Mouse (Mus musculus) lung, postnatal 0 days (tissue): ENCODE measurements around the gene Micall2. TPM values are rescaled to one million over a fixed set of nuclear protein-coding genes. Genes with fewer than 3 reads are reported as not detected.
A peak's percentile ranks its signal among the peaks of the same experiment; 100 is the strongest.

Source experiments
- ATAC-seq: fragments of 200-750 bp; cut with Nextera tagmentation; 2 replicates; pipeline ENCODE4 v1.8.0; 2017; ENCODE audit warnings: moderate library complexity
- DNase-seq: peaks from one replicate; pipeline ENCODE4 v3.0.0-alpha.2; 2016; ENCODE audit warnings: low spot score
- H3K27ac ChIP-seq: fragments of 300-500 bp; sonication (generic); 2 replicates; pipeline ENCODE4 v1.5.1; 2014; ENCODE audit warnings: antibody characterized with exemption, mild to moderate bottlenecking, low read length, mixed read lengths
- H3K27me3 ChIP-seq: fragments of 300-500 bp; sonication (generic); replicated peaks from 2 replicates; pipeline ENCODE4 v1.6.1; 2014; ENCODE audit warnings: low read length, mixed read lengths; ENCODE audit not compliant: insufficient read depth
- H3K36me3 ChIP-seq: fragments of 300-500 bp; sonication (generic); 2 replicates; pipeline ENCODE4 v1.6.1; 2014; ENCODE audit warnings: low read length, mixed read lengths; ENCODE audit not compliant: insufficient read depth
- H3K4me1 ChIP-seq: fragments of 300-500 bp; sonication (generic); 2 replicates; pipeline ENCODE4 v1.6.1; 2014; ENCODE audit warnings: antibody characterized with exemption, low read depth, low read length, mixed read lengths; ENCODE audit not compliant: insufficient read depth
- H3K4me2 ChIP-seq: fragments of 300-500 bp; sonication (generic); replicated peaks from 2 replicates; pipeline ENCODE4 v1.6.1; 2014; ENCODE audit warnings: low read depth, mild to moderate bottlenecking, low read length, moderate library complexity, mixed read lengths
- H3K4me3 ChIP-seq: fragments of 300-500 bp; sonication (generic); 2 replicates; pipeline ENCODE4 v1.5.1; 2014; ENCODE audit warnings: low read depth, low read length
- H3K9ac ChIP-seq: fragments of 300-500 bp; sonication (generic); replicated peaks from 2 replicates; pipeline ENCODE4 v1.6.1; 2014; ENCODE audit warnings: low read depth, mild to moderate bottlenecking
- H3K9me3 ChIP-seq: fragments of 300-500 bp; sonication (generic); 2 replicates; pipeline ENCODE4 v1.6.1; 2016; ENCODE audit warnings: low read length, mixed read lengths
- CTCF ChIP-seq: IDR thresholded peaks from 2 replicates; pipeline ENCODE4 v1.5.1; 2016; ENCODE audit warnings: antibody characterized with exemption, mild to moderate bottlenecking
- EP300 ChIP-seq: IDR thresholded peaks from 2 replicates; pipeline ENCODE4 v1.6.1; 2016; ENCODE audit warnings: antibody characterized with exemption, mild to moderate bottlenecking, control low read depth
- WGBS: fragments of 180-500 bp; shearing (Covaris S2); extraction: QIAGEN DNeasy Blood & Tissue Kit; methylation state at CpG from one replicate; pipeline ENCODE4 v1.1.7; 2014; 5-methylcytosine and 5-hydroxymethylcytosine counted together
- polyA plus RNA-seq: library from polyadenylated mRNA; unstranded; fragments of >200 nt; fragmentation: Nextera tagmentation; extraction: Ambion mirVana; gene quantifications from 2 replicates; pipeline ENCODE4 v1.2.1, GENCODE M21; 2015

The Micall2 gene
- polyA plus RNA-seq, 1 experiment from 2014 or later: 2.7 TPM

DNA sequence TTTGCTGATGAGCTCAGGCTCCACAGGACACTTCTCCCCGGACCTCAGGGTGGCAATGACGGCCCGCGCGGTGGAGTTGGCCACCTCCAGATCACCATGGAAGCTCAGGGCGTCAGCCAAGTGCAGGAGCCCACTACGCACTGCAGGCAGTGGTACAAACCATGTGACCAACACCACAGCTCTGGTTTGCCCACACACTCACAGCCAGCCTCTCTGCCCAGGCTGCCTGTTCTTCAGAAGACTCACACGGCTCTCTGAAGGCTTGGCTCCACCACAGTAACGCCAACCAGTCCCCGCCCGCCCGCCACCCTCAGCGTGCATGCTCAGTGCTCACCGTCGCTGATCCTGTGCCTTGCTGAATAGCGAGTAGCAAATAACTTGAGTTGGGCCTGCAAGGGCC is 22.0 kb upstream of the Micall2 start:
- no peak for ATAC-seq
- no peak for TF ChIP-seq EP300
- no peak for TF ChIP-seq CTCF
- peaks cover 41% of the 10 kb centered on the region for H3K36me3 ChIP-seq
- H3K9ac ChIP-seq: no peak overlapping the region
- no peak for DNase-seq
- no peaks in the 10 kb centered on the region for H3K27me3 ChIP-seq
- no peak overlapping the region for H3K4me3 ChIP-seq
- no peak overlapping the region for H3K4me2 ChIP-seq
- H3K9me3 ChIP-seq: no peaks in the 10 kb centered on the region
- H3K4me1 ChIP-seq: no peaks in the 10 kb centered on the region
- WGBS: 81% methylated on average over 16 of the region's 16 CpGs
- H3K27ac ChIP-seq: no peak overlapping the region

- Histone ChIP-seq H3K27me3 (no peaks in the 10 kb centered on the region), H3K36me3 (peaks cover 31% of the 10 kb centered on the region), H3K4me2 (no peak overlapping the region), H3K9me3 (no peaks in the 10 kb centered on the region), H3K4me1 (no peaks in the 10 kb centered on the region), H3K27ac (no peak overlapping the region), H3K4me3 (no peak overlapping the region), H3K9ac (no peak overlapping the region)
- WGBS: 83% methylated on average over 2 of the region's 2 CpGs
- ATAC-seq (no peak), DNase-seq (no peak)
- TF ChIP-seq CTCF (no peak), EP300 (no peak)
These were observed 20.4 kb upstream of the Micall2 start for GRCm38 (mm10) chr5:139756586-139756985.

- no peak overlapping the region for H3K27ac ChIP-seq
- H3K4me2 ChIP-seq: no peak overlapping the region
- 85% methylated on average over 12 of the region's 12 CpGs for WGBS
- no peak overlapping the region for H3K4me3 ChIP-seq
- H3K9me3 ChIP-seq: no peaks in the 10 kb centered on the region
- DNase-seq: no peak
- H3K4me1 ChIP-seq: no peaks in the 10 kb centered on the region
- peaks cover 27% of the 10 kb centered on the region for H3K36me3 ChIP-seq
- no peak for ATAC-seq
- TF ChIP-seq EP300: no peak
- TF ChIP-seq CTCF: no peak
- no peaks in the 10 kb centered on the region for H3K27me3 ChIP-seq
- no peak overlapping the region for H3K9ac ChIP-seq
These were observed 20.0 kb upstream of the Micall2 start for GRCm38 (mm10) chr5:139756135-139756534.

DNA sequence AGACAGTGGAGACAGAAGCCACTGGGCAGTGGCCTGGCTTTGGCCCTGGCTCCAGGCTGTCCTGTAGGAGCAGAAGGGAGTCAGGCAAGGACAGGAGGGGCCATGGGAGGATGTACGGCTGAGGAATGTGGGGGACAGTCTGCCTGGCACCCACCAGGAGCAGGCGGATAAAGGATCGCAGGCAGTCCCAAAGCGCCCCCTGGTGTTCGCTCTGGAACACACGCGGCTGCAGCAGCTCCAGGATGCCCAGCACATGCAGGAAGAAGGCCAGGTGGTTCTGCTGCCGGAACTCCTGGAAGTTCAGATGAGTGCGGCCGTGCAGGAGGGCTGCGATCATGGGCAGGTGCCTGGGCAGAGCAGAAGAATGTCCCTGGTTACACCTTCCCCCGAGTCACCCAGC is 18.6 kb upstream of the Micall2 start:
- Histone ChIP-seq H3K27me3 (no peaks in the 10 kb centered on the region), H3K4me2 (no peak overlapping the region), H3K4me1 (no peaks in the 10 kb centered on the region), H3K4me3 (no peak overlapping the region), H3K9ac (no peak overlapping the region), H3K9me3 (no peaks in the 10 kb centered on the region), H3K36me3 (peaks cover 18% of the 10 kb centered on the region), H3K27ac (no peak overlapping the region)
- DNase-seq (peak; percentile 58), ATAC-seq (no peak)
- peak; percentile 79 for TF ChIP-seq CTCF
- no peak for TF ChIP-seq EP300
- WGBS: 27% methylated on average over 12 of the region's 12 CpGs

DNA sequence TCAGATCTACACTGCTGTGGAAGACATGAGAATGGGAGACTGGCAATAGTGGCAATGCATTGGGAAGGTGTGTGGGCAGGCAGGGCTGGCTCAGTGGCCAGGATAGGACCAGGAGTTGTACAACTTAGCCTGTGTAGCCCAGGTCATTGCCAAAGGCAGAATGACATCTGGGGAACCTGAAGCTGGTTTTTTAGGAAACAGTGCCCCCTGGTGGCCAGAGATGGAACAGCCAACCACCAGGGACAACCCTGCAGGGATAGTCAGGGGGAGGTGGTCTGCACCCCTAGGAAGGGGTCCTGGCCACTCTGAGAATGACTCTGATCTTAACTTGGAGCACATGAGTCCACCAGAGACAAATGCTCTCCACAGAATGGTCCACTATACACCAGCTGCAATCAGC is 14.4 kb upstream of the Micall2 start:
- Histone ChIP-seq H3K36me3 (no peaks in the 10 kb centered on the region), H3K9me3 (no peaks in the 10 kb centered on the region), H3K27ac (no peak overlapping the region), H3K9ac (no peak overlapping the region), H3K4me2 (no peak overlapping the region), H3K27me3 (no peaks in the 10 kb centered on the region), H3K4me3 (no peak overlapping the region), H3K4me1 (no peaks in the 10 kb centered on the region)
- DNase-seq (peak; percentile 50), ATAC-seq (peak; percentile 33)
- TF ChIP-seq EP300 (no peak), CTCF (peak; percentile 94)

GRCm38 (mm10) chr5:139749413-139750125 is 13.4 kb upstream of the Micall2 start:
- H3K9me3 ChIP-seq: no peaks in the 10 kb centered on the region
- H3K4me1 ChIP-seq: no peaks in the 10 kb centered on the region
- H3K9ac ChIP-seq: no peak overlapping the region
- H3K36me3 ChIP-seq: no peaks in the 10 kb centered on the region
- no peaks in the 10 kb centered on the region for H3K27me3 ChIP-seq
- no peak overlapping the region for H3K4me2 ChIP-seq
- no peak for ATAC-seq
- H3K27ac ChIP-seq: no peak overlapping the region
- H3K4me3 ChIP-seq: no peak overlapping the region
- no peak for DNase-seq
- 72% methylated on average over 15 of the region's 16 CpGs for WGBS
- TF ChIP-seq EP300 (no peak), CTCF (no peak)
